Mouse (Mus musculus): ENCODE data around the gene Fndc3b. TPM values are rescaled to one million over a fixed set of nuclear protein-coding genes. Genes with fewer than 3 reads are reported as not detected.

The Fndc3b gene
- polyA plus RNA-seq, 1 experiment, result 14.2 TPM

DNA sequence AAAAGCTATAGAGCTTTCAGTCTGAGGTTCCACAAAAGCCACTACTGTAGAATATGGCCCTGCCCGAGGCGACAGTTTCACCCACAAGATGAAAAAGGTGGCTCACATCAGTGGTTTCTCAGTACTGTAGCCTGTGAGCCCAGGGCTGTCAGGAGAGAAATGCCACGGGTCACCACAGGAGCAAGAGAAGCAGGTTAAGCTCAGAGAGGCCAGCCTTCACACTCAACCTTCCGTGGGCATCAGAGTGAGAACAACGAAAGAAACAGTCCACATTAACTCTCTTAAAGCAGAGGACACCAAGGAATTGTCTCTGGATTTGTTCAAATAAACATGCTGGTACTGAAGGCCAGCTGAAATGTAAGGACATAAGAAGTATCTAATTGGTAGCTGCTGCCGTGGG, 104.5 kb downstream of the Fndc3b start:
- WGBS, result 77% methylated on average over 6 of the region's 6 CpGs
- Histone ChIP-seq H3K36me3 (ENCODE audit: control insufficient read depth, insufficient read depth, low read length) (no peaks in the 10 kb centered on the region), H3K4me3 (ENCODE audit: insufficient read depth, low read depth, low read length) (no peak overlapping the region), H3K4me1 (ENCODE audit: control insufficient read depth, insufficient read depth, low read length) (peaks cover 20% of the 10 kb centered on the region), H3K27me3 (replicated peaks; ENCODE audit: control insufficient read depth, insufficient read depth, low read length) (no peaks in the 10 kb centered on the region), H3K27ac (ENCODE audit: insufficient read depth, low read depth, low read length) (no peak overlapping the region)
- DNase-seq, result no peak
- TF ChIP-seq CTCF (conservative IDR thresholded peaks at IDR 0.05; ENCODE audit: insufficient read depth, insufficient read length, low read depth, low read length) (no peak), POLR2A (IDR thresholded peaks at IDR 0.05; ENCODE audit: low read depth, low read length) (no peak)

DNA sequence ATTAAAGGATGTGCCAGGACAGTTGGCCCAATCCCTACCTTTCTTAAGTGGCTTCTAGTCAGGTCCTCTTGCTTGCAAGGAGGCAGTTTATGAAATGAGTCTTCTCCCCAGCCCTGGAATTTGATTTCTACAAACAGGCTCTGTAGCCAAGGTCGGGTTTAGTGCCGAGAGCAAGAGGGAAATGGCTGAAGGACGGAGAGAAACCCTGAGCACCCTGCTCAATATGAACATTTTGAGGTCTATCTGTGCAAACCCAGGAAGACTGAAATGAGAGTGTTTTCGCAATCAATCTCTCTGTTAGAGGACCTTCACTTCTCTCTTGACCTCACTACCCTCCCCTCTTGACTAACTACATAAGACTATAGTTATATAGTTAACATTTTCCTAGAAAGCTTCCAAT, 105.5 kb downstream of the Fndc3b start:
- Histone ChIP-seq H3K4me1 (ENCODE audit: control insufficient read depth, insufficient read depth, low read length) (peaks cover 20% of the 10 kb centered on the region), H3K4me3 (ENCODE audit: insufficient read depth, low read depth, low read length) (no peak overlapping the region), H3K27me3 (replicated peaks; ENCODE audit: control insufficient read depth, insufficient read depth, low read length) (no peaks in the 10 kb centered on the region), H3K27ac (ENCODE audit: insufficient read depth, low read depth, low read length) (no peak overlapping the region), H3K36me3 (ENCODE audit: control insufficient read depth, insufficient read depth, low read length) (no peaks in the 10 kb centered on the region)
- 87% methylated on average over 4 of the region's 4 CpGs for WGBS
- DNase-seq, result no peak
- TF ChIP-seq CTCF (conservative IDR thresholded peaks at IDR 0.05; ENCODE audit: insufficient read depth, insufficient read length, low read depth, low read length), result no peak
- no peak for TF ChIP-seq POLR2A (IDR thresholded peaks at IDR 0.05; ENCODE audit: low read depth, low read length)

DNA sequence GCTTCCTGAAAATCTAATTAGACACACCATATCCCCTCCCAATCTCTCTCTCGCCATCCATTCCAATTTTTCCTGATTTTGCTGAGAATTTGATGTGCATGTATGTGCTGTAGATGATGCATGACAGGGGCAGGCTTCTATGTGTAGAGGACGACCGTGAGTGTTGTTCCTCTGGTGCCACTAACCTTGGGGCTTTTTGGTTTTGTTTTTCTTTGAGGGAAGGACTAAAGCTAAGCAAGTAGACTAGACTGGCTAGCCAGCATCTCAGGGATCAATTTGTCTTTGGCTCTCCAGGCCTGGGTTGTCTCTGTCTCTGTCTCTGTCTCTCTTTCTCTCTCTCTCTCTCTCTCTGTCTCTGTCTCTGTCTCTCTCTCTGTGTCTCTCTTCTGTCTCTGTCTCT, 106.0 kb downstream of the Fndc3b start:
- no peaks in the 10 kb centered on the region for H3K36me3 ChIP-seq (ENCODE audit: control insufficient read depth, insufficient read depth, low read length)
- no peak overlapping the region for H3K4me3 ChIP-seq (ENCODE audit: insufficient read depth, low read depth, low read length)
- H3K27me3 ChIP-seq (replicated peaks; ENCODE audit: control insufficient read depth, insufficient read depth, low read length), result no peaks in the 10 kb centered on the region
- no peak overlapping the region for H3K27ac ChIP-seq (ENCODE audit: insufficient read depth, low read depth, low read length)
- peaks cover 19% of the 10 kb centered on the region for H3K4me1 ChIP-seq (ENCODE audit: control insufficient read depth, insufficient read depth, low read length)
- 97% methylated on average over 3 of the region's 3 CpGs for WGBS
- TF ChIP-seq CTCF (conservative IDR thresholded peaks at IDR 0.05; ENCODE audit: insufficient read depth, insufficient read length, low read depth, low read length) (no peak), POLR2A (IDR thresholded peaks at IDR 0.05; ENCODE audit: low read depth, low read length) (no peak)
- no peak for DNase-seq

DNA sequence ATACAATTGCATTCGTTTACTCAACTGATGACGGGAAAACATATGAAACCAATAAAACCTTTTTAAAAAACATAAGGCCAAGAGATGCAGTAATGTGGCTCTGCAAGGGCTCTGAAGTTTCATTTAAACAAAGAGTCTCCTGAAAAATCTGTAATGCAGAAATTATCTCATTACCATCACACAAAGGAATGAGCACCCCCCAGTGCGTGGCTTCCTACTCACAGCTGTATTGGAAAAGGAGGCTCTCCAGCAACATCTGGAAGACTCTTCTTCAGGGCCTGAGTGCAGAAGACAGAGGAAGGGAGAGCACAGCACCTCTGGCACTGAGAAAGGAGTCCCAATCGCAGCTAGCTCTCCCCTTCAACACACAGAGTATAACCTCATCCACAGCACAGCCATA, 106.5 kb downstream of the Fndc3b start:
- TF ChIP-seq POLR2A (IDR thresholded peaks at IDR 0.05; ENCODE audit: low read depth, low read length) (no peak), CTCF (conservative IDR thresholded peaks at IDR 0.05; ENCODE audit: insufficient read depth, insufficient read length, low read depth, low read length) (no peak)
- Histone ChIP-seq H3K36me3 (ENCODE audit: control insufficient read depth, insufficient read depth, low read length) (no peaks in the 10 kb centered on the region), H3K27ac (ENCODE audit: insufficient read depth, low read depth, low read length) (no peak overlapping the region), H3K4me1 (ENCODE audit: control insufficient read depth, insufficient read depth, low read length) (peaks cover 20% of the 10 kb centered on the region), H3K4me3 (ENCODE audit: insufficient read depth, low read depth, low read length) (no peak overlapping the region), H3K27me3 (replicated peaks; ENCODE audit: control insufficient read depth, insufficient read depth, low read length) (no peaks in the 10 kb centered on the region)
- DNase-seq, result no peak
- 80% methylated on average over 4 of the region's 4 CpGs for WGBS

DNA sequence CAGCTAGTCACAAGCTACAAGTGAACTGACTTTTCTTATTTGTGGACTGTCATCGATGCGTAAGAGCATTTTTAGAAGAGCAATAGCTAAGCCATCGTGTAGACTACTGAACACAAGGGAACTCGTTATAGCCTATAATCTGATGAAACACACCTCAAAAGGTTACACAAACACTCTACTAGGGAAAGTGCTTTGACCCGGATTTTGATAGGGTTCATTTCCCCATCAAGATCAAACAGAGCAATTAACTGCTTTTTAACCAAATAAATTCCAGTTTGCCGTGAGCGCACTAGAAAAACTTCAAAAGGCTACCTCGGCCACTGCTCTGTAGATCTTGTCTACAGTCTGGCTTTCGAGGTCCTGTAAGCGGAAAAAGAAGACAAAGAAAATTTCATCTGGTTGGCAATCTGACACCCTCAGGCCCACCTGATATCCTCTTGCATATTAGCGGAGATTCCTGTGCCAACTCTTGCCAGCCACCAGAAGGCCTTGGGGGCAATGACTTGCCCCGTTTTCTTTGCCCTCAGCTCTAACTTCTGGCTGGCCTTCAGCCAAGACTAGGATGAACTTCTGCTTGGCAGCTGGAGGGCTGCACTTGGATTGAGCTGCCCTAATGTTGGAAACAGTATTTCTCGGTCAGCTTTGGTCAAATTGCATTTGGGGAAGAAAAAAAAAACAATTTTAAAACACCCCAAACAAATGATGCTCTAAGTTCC, 107.0 kb downstream of the Fndc3b start:
- Histone ChIP-seq H3K27me3 (replicated peaks; ENCODE audit: control insufficient read depth, insufficient read depth, low read length) (no peaks in the 10 kb centered on the region), H3K4me1 (ENCODE audit: control insufficient read depth, insufficient read depth, low read length) (peaks cover 22% of the 10 kb centered on the region), H3K36me3 (ENCODE audit: control insufficient read depth, insufficient read depth, low read length) (no peaks in the 10 kb centered on the region), H3K4me3 (ENCODE audit: insufficient read depth, low read depth, low read length) (no peak overlapping the region), H3K27ac (ENCODE audit: insufficient read depth, low read depth, low read length) (no peak overlapping the region)
- WGBS, result 34% methylated on average over 13 of the region's 13 CpGs
- DNase-seq, result peak; percentile 88
- TF ChIP-seq POLR2A (IDR thresholded peaks at IDR 0.05; ENCODE audit: low read depth, low read length) (no peak), CTCF (conservative IDR thresholded peaks at IDR 0.05; ENCODE audit: insufficient read depth, insufficient read length, low read depth, low read length) (no peak)

DNA sequence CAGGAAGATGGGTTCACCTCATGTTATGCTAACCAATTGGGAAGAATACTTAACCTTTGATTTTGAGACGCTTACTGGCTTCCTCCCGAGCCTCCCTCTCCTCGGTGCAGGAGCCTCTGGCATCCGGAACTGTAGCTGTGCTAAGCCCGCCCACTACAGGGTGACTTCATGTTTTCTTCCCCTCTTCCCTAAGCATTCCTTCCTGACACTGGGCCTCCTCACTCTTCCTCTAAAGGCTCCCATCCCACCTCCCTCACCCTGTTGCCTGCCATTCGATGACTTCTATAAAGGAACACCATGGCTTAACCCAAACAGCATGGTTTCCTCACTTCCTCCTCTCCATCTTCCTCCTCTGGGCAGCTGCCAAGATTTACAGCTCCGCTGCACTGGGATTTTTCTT, 110.5 kb downstream of the Fndc3b start:
- TF ChIP-seq CTCF (conservative IDR thresholded peaks at IDR 0.05; ENCODE audit: insufficient read depth, insufficient read length, low read depth, low read length) (no peak), POLR2A (IDR thresholded peaks at IDR 0.05; ENCODE audit: low read depth, low read length) (no peak)

DNA sequence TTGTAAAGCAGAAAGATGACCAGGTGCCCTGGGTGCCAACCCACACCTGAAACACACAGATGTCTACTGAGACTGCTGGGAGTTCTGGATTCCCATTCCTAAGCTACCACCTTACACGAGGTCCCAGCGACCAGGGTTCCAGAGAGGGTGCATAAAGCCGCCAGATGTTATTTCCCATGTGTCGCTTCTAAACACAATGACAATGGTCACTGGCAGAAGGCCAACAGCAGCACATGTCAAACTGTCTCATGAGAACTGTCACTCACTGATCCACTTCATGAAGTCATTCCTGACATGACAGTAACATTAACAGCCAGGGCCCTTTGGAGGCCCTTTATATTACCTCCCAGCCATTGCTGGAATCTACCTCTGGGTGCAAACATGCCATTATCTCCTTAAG, 110.9 kb downstream of the Fndc3b start:
- Histone ChIP-seq H3K27ac (ENCODE audit: insufficient read depth, low read depth, low read length) (no peak overlapping the region), H3K4me1 (ENCODE audit: control insufficient read depth, insufficient read depth, low read length) (peaks cover 11% of the 10 kb centered on the region), H3K4me3 (ENCODE audit: insufficient read depth, low read depth, low read length) (no peak overlapping the region), H3K27me3 (replicated peaks; ENCODE audit: control insufficient read depth, insufficient read depth, low read length) (no peaks in the 10 kb centered on the region), H3K36me3 (ENCODE audit: control insufficient read depth, insufficient read depth, low read length) (no peaks in the 10 kb centered on the region)
- TF ChIP-seq CTCF (conservative IDR thresholded peaks at IDR 0.05; ENCODE audit: insufficient read depth, insufficient read length, low read depth, low read length) (no peak), POLR2A (IDR thresholded peaks at IDR 0.05; ENCODE audit: low read depth, low read length) (no peak)
- DNase-seq, result no peak
- 65% methylated on average over 4 of the region's 4 CpGs for WGBS

More for the DNA sequence above, 110.5 kb downstream of the Fndc3b start:
- DNase-seq, result peak; percentile 23
- Histone ChIP-seq H3K36me3 (ENCODE audit: control insufficient read depth, insufficient read depth, low read length) (no peaks in the 10 kb centered on the region), H3K27ac (ENCODE audit: insufficient read depth, low read depth, low read length) (no peak overlapping the region), H3K4me3 (ENCODE audit: insufficient read depth, low read depth, low read length) (no peak overlapping the region), H3K4me1 (ENCODE audit: control insufficient read depth, insufficient read depth, low read length) (peaks cover 11% of the 10 kb centered on the region), H3K27me3 (replicated peaks; ENCODE audit: control insufficient read depth, insufficient read depth, low read length) (no peaks in the 10 kb centered on the region)
- WGBS, result 29% methylated on average over 7 of the region's 7 CpGs

Measured in kidney, adult 2 months (tissue).